Mouse (Mus musculus) ES-Bruce4 (cell line): ENCODE measurements around the gene Shroom1.

ENCODE experiments used
- CTCF ChIP-seq: IDR thresholded peaks from one replicate; pipeline ENCODE4 v1.8.1; 2011; ENCODE audit warnings: low read depth, low read length
- POLR2A ChIP-seq: IDR thresholded peaks from one replicate; pipeline ENCODE4 v1.8.1; 2011; ENCODE audit warnings: low read length; ENCODE audit not compliant: insufficient read depth

DNA sequence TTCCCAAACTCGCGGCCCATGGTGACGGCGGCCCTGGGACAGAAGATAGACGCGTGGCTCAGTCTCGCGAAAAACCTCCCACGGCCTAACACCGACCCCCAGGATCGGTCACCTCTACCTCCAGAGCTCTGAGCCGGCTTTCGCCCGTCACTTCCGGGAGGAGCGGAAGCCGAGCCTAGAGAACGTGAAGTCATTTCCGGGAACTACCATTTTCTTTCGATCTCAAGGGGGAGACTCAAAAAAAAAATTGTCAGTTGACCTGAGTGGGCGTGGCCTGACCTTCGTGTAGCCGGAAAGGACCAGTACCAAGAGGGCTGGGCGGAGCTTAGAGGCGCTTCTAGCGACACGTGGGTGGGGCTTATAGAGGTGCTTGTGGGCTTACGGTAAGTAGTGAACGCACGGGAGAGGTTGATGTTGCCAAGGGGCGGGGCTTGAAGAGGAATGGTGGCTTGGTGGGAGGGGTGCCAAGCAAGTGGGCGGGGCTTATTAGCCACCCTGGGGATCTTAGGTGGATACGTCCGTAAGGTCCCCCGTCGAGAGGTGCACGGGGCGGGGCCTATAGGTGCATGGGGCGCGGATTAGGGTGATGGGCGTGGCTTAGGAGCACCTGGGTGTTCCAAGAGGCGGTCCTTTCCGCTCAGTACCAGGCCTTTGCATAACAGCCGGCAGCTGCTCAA, 26.2 kb upstream of the Shroom1 start, which contains the start of the genes Uqcrq and Gdf9:
- TF ChIP-seq POLR2A, result peak; percentile 43
- TF ChIP-seq CTCF, result no peak
